Mouse (Mus musculus): Measurements from ENCODE around the gene Anxa11.

DNA sequence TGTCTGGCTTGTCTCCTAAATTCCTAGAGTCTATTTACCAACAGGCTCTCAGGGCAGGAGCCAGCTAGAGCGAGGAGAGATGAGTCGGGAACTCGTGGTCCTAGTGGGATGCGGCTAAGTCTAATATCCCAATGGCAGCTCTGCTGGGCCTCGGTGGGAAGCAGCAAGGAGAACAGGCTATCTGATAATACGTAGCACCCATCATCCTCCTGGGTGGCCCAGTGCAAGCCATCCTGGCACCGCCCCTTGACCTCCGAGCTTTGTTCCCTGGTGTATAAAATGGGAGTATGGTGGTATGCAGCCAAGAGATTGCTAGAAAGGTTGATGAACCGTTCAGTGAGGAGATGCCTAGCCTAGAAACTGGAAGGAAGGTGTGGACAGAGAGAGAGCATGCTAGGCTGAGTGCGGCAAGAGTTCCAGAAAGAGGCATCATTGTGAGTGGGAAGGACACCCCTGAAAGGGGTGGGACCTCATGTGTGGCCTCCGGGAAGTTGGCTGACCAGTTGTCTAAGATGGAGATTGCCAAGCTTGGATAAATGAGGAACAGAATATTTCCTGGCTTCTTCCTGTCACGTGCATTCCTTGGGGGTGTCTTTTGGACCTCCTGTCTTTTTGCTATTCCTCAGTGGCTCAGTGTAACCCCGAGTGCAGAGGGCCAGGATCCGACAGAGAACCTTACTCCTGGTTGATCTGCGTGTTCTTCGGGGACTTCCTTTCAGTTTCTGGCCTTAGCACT is 11.9 kb downstream of the Anxa11 start:
- no peak for TF ChIP-seq CTCF (IDR thresholded peaks at IDR 0.05; ENCODE audit: extremely low read depth, insufficient read depth, insufficient read length, insufficient replicate concordance)
- no peak for TF ChIP-seq POLR2A (IDR thresholded peaks at IDR 0.05; ENCODE audit: low read depth, low read length)

All from spleen, adult 2 months (tissue).